Mouse (Mus musculus) heart, adult 11 months (tissue): ENCODE measurements around the gene Tigd3.

Source experiments
- DNase-seq: peaks from one replicate; pipeline ENCODE4 v3.0.0; 2022

The Tigd3 gene

GRCm38 (mm10) chr19:5845319-5846135 lies 48.4 kb downstream of the Tigd3 start:
- DNase-seq: peak; percentile 100

GRCm38 (mm10) chr19:5844831-5845318 lies 49.1 kb downstream of the Tigd3 start:
- no peak for DNase-seq

- DNase-seq: peak; percentile 97
Observed at GRCm38 (mm10) chr19:5843781-5844691, 49.9 kb downstream of the Tigd3 start.

- peak; percentile 97 for DNase-seq
Observed at GRCm38 (mm10) chr19:5842785-5843730, 50.9 kb downstream of the Tigd3 start.

GRCm38 (mm10) chr19:5841999-5842784 lies 51.8 kb downstream of the Tigd3 start:
- DNase-seq: peak; percentile 92

- DNase-seq: peak; percentile 97
Observed at GRCm38 (mm10) chr19:5841389-5841946, 52.5 kb downstream of the Tigd3 start.
